Mouse (Mus musculus) liver, embryonic 16.5 days (tissue): ENCODE results near the gene Purb. TPM values are rescaled to one million over a fixed set of nuclear protein-coding genes. Genes with fewer than 3 reads are reported as not detected.
"Not testable (repeated sequence)": the region's sequence is repeated elsewhere in the genome, so short reads cannot be mapped to it uniquely, and the experiment has no call there.

Source experiments
- ATAC-seq: fragments of 200-750 bp; cut with Nextera tagmentation; 2 replicates; pipeline ENCODE4 v1.8.0; 2017; ENCODE audit warnings: low read depth, mild to moderate bottlenecking, moderate number of reproducible peaks, moderate library complexity
- H3K27ac ChIP-seq: fragments of 300-500 bp; sonication (generic); 2 replicates; pipeline ENCODE4 v1.5.1; 2014; ENCODE audit warnings: mild to moderate bottlenecking, low read length
- H3K27me3 ChIP-seq: fragments of 300-500 bp; sonication (generic); 2 replicates; pipeline ENCODE4 v1.6.1; 2014; ENCODE audit warnings: low read depth, low read length, mixed read lengths; ENCODE audit not compliant: control insufficient read depth, insufficient read depth
- H3K36me3 ChIP-seq: fragments of 300-500 bp; sonication (generic); 2 replicates; pipeline ENCODE4 v1.6.1; 2014; ENCODE audit warnings: mild to moderate bottlenecking; ENCODE audit not compliant: control insufficient read depth, insufficient read depth
- H3K4me1 ChIP-seq: fragments of 300-500 bp; sonication (generic); 2 replicates; pipeline ENCODE4 v1.6.1; 2014; ENCODE audit warnings: low read depth, low read length, mixed read lengths; ENCODE audit not compliant: control insufficient read depth
- H3K4me2 ChIP-seq: fragments of 300-500 bp; sonication (generic); 2 replicates; pipeline ENCODE4 v1.6.1; 2014; ENCODE audit warnings: low read depth, low read length, mixed read lengths
- H3K4me3 ChIP-seq: fragments of 300-500 bp; sonication (generic); 2 replicates; pipeline ENCODE4 v1.5.1; 2014; ENCODE audit warnings: low read depth, mild to moderate bottlenecking, low read length
- H3K9ac ChIP-seq: fragments of 300-500 bp; sonication (generic); 2 replicates; pipeline ENCODE4 v1.6.1; 2014; ENCODE audit warnings: low read depth, low read length
- H3K9me3 ChIP-seq: fragments of 300-500 bp; sonication (generic); replicated peaks from 2 replicates; pipeline ENCODE4 v1.6.1; 2016; ENCODE audit warnings: low read length; ENCODE audit not compliant: control insufficient read depth
- WGBS: fragments of 180-500 bp; shearing (Covaris S2); extraction: QIAGEN DNeasy Blood & Tissue Kit; methylation state at CpG from one replicate; pipeline ENCODE4 v1.1.7; 2014; ENCODE audit not compliant: insufficient replicate concordance; 5-methylcytosine and 5-hydroxymethylcytosine counted together
- polyA plus RNA-seq: library from polyadenylated mRNA; unstranded; fragments of >200 nt; fragmentation: Nextera tagmentation; extraction: Ambion mirVana; gene quantifications from 2 replicates; pipeline ENCODE4 v1.2.1, GENCODE M21; 2015

Purb gene
- polyA plus RNA-seq, 1 experiment from 2014 or later: 7.3 TPM

GRCm38 (mm10) chr11:6442566-6442965, 33.2 kb downstream of the Purb start:
- peak overlapping the region; percentile 98 for H3K4me3 ChIP-seq
- H3K4me2 ChIP-seq: peak overlapping the region; percentile 74
- peaks cover 16% of the 10 kb centered on the region for H3K36me3 ChIP-seq
- no peaks in the 10 kb centered on the region for H3K9me3 ChIP-seq
- no peaks in the 10 kb centered on the region for H3K27me3 ChIP-seq
- no peak overlapping the region for H3K9ac ChIP-seq
- WGBS: 87% methylated on average over 4 of the region's 4 CpGs
- no peak for ATAC-seq
- H3K27ac ChIP-seq: no peak overlapping the region
- peaks cover 14% of the 10 kb centered on the region for H3K4me1 ChIP-seq

DNA sequence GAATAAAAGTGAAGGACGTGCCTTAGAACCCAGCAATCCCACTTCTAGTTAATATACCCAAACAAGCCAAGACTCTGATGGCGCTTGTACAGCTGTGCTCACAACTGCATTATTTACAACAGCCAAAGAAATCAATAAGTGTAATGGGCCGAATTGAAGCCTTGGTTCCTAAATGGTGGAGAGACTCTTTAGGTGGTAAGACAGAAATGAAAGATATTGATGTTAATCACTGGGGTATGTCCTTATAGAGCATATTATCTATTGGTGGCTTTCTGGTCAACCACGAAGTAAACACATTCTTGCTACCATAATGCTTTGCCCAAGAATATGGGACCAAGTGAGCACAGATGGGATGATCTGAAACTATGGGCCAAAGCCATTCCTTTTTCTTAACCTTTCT, 35.5 kb downstream of the Purb start:
- no peak overlapping the region for H3K4me2 ChIP-seq
- no peak overlapping the region for H3K9ac ChIP-seq
- WGBS: 87% methylated on average over 4 of the region's 4 CpGs

GRCm38 (mm10) chr11:6437667-6438066, 38.0 kb downstream of the Purb start:
- H3K9ac ChIP-seq: no peak overlapping the region
- peaks cover 2% of the 10 kb centered on the region; the same call in 1 of the 2 replicates for H3K4me1 ChIP-seq
- H3K27ac ChIP-seq: no peak overlapping the region
- 83% methylated on average over 2 of the region's 2 CpGs for WGBS
- no peak overlapping the region for H3K4me2 ChIP-seq
- H3K36me3 ChIP-seq: peaks cover 55% of the 10 kb centered on the region
- no peaks in the 10 kb centered on the region for H3K27me3 ChIP-seq
- no peaks in the 10 kb centered on the region for H3K9me3 ChIP-seq
- no peak overlapping the region for H3K4me3 ChIP-seq
- no peak for ATAC-seq

More for the DNA sequence above, 35.5 kb downstream of the Purb start:
- Histone ChIP-seq H3K36me3 (peaks cover 35% of the 10 kb centered on the region), H3K27me3 (no peaks in the 10 kb centered on the region), H3K9me3 (no peaks in the 10 kb centered on the region), H3K27ac (no peak overlapping the region), H3K4me1 (peaks cover 10% of the 10 kb centered on the region), H3K4me3 (no peak overlapping the region)
- ATAC-seq: no peak

GRCm38 (mm10) chr11:6436442-6436841, 39.3 kb downstream of the Purb start:
- no peak overlapping the region for H3K4me2 ChIP-seq
- peaks cover 62% of the 10 kb centered on the region for H3K36me3 ChIP-seq

DNA sequence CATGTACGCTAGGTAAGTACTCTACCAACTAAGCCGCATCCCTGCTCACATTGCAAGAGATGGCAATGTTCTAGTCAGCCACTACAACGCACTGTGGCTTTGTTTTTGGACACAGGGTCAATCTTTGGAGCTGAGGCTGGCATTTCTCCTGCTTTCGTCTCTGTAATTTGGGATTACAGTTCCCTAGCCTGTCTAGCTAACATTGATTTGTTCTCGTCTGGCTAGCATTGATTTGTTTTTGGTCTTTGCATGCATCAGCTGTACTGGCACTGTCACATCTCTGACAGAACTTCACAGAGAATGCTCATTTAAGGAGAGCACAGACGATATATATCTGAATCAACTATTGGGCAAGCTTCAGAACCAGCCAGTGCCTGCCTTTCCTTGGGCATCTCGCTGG, 45.5 kb downstream of the Purb start:
- Histone ChIP-seq H3K27ac (no peak overlapping the region), H3K27me3 (no peaks in the 10 kb centered on the region), H3K4me3 (no peak overlapping the region), H3K4me2 (no peak overlapping the region), H3K4me1 (no peaks in the 10 kb centered on the region), H3K9ac (no peak overlapping the region), H3K9me3 (no peaks in the 10 kb centered on the region), H3K36me3 (peaks cover 70% of the 10 kb centered on the region)
- ATAC-seq: no peak
- 92% methylated on average over 7 of the region's 7 CpGs for WGBS

More at GRCm38 (mm10) chr11:6436442-6436841, 39.3 kb downstream of the Purb start:
- no peak overlapping the region for H3K4me3 ChIP-seq
- no peaks in the 10 kb centered on the region for H3K27me3 ChIP-seq
- H3K4me1 ChIP-seq: no peaks in the 10 kb centered on the region
- H3K9me3 ChIP-seq: no peaks in the 10 kb centered on the region
- 68% methylated on average over 8 of the region's 8 CpGs for WGBS
- no peak overlapping the region for H3K27ac ChIP-seq
- no peak overlapping the region for H3K9ac ChIP-seq
- 0 out of 2 replicates have a peak, but pooled peaks have one; percentile 53 for ATAC-seq

GRCm38 (mm10) chr11:6420722-6421350, 54.9 kb downstream of the Purb start:
- no peak overlapping the region for H3K27ac ChIP-seq
- H3K4me3 ChIP-seq: no peak overlapping the region
- no peaks in the 10 kb centered on the region for H3K27me3 ChIP-seq
- H3K9me3 ChIP-seq: no peaks in the 10 kb centered on the region
- 79% methylated on average over 2 of the region's 2 CpGs for WGBS
- no peak for ATAC-seq
- no peak overlapping the region for H3K9ac ChIP-seq
- H3K4me2 ChIP-seq: no peak overlapping the region
- peaks cover 40% of the 10 kb centered on the region for H3K36me3 ChIP-seq
- peaks cover 12% of the 10 kb centered on the region for H3K4me1 ChIP-seq

DNA sequence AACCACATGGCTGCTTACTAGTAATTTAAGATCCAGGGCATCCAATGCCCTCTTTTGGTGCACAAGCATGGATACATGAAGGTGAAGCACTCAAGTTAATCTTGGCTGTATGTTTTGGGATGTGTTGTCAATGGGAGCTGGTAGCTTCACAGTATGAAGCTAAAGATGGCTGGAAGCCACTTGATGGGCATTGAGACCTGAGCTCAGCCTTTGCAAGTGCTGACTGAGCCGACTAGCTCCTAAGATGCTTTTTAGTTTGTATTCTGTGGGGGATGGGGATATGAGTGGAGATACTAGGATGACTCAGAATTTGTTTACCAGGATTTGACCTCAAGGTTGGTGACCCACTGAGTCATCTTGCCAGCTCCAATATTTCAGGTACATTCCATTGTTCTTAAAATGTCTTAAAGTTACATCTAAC, 55.4 kb downstream of the Purb start:
- H3K9me3 ChIP-seq: no peaks in the 10 kb centered on the region
- no peak for ATAC-seq
- H3K4me1 ChIP-seq: peaks cover 13% of the 10 kb centered on the region
- no peaks in the 10 kb centered on the region for H3K27me3 ChIP-seq
- 9% methylated on average over 1 of the region's 1 CpGs for WGBS
- no peak overlapping the region for H3K4me3 ChIP-seq
- H3K9ac ChIP-seq: no peak overlapping the region
- no peak overlapping the region for H3K4me2 ChIP-seq
- H3K36me3 ChIP-seq: peaks cover 36% of the 10 kb centered on the region
- H3K27ac ChIP-seq: peak overlapping the region; percentile 27; the same call in 1 of the 2 replicates

DNA sequence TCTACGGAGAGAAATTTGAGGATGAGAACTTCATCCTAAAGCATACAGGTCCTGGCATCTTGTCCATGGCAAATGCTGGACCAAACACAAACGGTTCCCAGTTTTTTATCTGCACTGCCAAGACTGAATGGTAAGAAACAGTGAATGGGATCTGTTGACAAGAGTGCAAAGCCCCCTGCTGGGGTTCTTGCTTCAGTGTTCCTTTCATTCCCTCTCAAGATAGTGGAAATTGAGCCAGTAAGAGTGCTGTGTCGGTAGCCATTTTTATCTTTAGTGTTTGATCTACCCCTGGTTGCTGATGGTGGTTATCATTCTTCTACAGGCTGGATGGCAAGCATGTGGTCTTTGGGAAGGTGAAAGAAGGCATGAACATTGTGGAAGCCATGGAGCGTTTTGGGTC, 56.6 kb downstream of the Purb start:
- not testable (repeated sequence) for H3K27ac ChIP-seq, H3K27me3 ChIP-seq, H3K4me3 ChIP-seq, H3K4me2 ChIP-seq, ATAC-seq, H3K9me3 ChIP-seq, H3K9ac ChIP-seq
- H3K4me1 ChIP-seq: peaks cover 21% of the 10 kb centered on the region
- WGBS: 53% methylated on average over 4 of the region's 4 CpGs
- peaks cover 29% of the 10 kb centered on the region for H3K36me3 ChIP-seq

GRCm38 (mm10) chr11:6418751-6419150, 57.0 kb downstream of the Purb start:
- Histone ChIP-seq H3K36me3 (peaks cover 27% of the 10 kb centered on the region), H3K9me3 (no peaks in the 10 kb centered on the region), H3K27ac (no peak overlapping the region), H3K9ac (no peak overlapping the region), H3K4me2 (no peak overlapping the region), H3K4me1 (peaks cover 21% of the 10 kb centered on the region), H3K4me3 (no peak overlapping the region), H3K27me3 (no peaks in the 10 kb centered on the region)
- WGBS: 63% methylated on average over 5 of the region's 5 CpGs
- no peak for ATAC-seq
